Mouse (Mus musculus): Measurements from ENCODE around the gene Adsl.

Adsl gene

DNA sequence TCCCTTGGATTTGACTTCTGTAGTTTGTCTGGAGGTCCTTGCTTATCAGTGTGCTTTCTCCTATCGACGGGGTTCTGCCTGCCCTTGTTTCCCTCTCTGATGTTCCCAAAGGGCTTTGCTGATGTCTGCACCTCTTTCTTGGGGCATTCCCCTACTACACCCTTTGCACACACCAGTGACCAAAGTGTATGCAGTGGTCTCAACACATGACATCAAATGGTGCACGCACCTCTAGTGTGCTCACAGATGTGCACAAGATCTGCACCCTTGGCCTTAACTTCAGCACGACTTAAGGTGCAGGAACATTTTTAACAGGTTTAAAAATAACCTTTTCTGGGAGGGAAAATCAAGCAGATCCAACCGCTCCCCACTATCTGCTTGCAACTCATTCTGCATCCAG is 8.9 kb upstream of the Adsl start:
- DNase-seq (ENCODE audit: low spot score in 2 of 2) = no peak

GRCm38 (mm10) chr15:80941468-80942040 is 6.7 kb upstream of the Adsl start:
- no peak for DNase-seq (ENCODE audit: low spot score in 2 of 2)

- peak in 1 of 2 experiments; percentile 47 for DNase-seq (ENCODE audit: low spot score in 2 of 2)
These were observed 2.4 kb upstream of the Adsl start for GRCm38 (mm10) chr15:80945851-80946250.

- DNase-seq (ENCODE audit: low spot score in 2 of 2) = no peak
These were observed 1.1 kb downstream of the Adsl start for GRCm38 (mm10) chr15:80949431-80949830.

- DNase-seq (ENCODE audit: low spot score in 2 of 2) = no peak
These were observed 1.8 kb downstream of the Adsl start for GRCm38 (mm10) chr15:80950055-80950454.

DNA sequence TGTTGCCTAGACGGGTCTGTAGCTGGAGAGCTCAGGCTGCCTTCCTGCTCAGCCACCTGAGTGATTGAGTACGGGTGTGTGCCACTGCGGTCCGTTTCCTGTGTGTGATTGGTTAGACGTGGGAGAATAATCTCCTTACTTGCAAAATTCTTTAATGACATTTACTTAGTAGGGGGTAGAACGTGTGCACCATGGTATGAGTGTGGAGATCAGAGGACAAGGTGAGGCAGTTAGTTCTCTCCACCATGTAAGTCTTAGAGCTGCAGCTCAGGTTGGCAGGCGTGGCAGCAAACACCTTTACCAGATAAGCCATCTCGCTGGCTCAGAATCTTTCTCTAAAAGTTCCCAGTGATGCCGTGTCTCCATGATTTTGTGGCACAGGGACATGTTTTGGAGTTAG is 5.7 kb downstream of the Adsl start:
- no peak for DNase-seq (ENCODE audit: low spot score in 2 of 2)

DNA sequence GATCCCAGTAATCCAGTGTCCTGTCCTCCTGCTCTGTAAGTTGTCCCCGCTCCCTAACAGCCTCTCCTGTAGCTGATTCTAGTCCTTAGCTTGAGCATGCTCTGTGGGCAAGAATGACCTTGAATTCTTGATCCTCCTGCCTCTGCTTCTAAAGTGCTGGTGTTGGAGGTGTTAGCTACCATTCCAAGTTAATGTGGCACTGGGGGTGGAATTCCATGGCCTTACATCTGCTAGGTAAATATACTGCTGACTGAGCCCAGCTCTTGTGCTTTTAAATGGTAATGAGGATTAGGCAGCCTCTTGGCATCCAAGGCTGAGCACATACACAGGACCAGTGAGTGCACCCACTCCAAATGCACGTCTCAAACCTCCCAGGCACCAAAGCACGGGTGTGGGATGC is 6.6 kb downstream of the Adsl start:
- no peak for DNase-seq (ENCODE audit: low spot score in 2 of 2)

GRCm38 (mm10) chr15:80955836-80956438 is 7.6 kb downstream of the Adsl start:
- no peak for DNase-seq (ENCODE audit: low spot score in 2 of 2)

- DNase-seq (ENCODE audit: low spot score in 2 of 2) = no peak
These were observed 21.1 kb downstream of the Adsl start for GRCm38 (mm10) chr15:80969371-80969770.

DNA sequence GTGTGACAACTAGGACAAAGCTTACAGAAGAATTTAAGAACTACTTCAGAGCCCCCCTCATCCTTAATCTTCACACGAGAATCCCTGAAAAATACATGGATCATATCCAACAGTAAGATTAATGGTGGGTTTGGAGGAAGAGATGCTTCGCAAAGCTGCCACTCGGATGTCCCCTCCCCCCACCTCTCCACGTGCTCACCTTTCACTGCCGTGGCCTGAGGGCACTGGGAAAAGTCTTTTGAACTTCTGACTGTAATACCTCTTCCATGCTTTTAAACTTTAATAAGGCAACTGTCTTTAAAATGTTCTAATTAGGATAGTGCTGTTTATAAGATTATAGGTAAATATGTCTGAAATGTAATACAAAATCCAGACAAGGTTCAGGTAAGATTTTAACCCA is 26.0 kb downstream of the Adsl start:
- DNase-seq (ENCODE audit: low spot score in 2 of 2) = no peak

DNA sequence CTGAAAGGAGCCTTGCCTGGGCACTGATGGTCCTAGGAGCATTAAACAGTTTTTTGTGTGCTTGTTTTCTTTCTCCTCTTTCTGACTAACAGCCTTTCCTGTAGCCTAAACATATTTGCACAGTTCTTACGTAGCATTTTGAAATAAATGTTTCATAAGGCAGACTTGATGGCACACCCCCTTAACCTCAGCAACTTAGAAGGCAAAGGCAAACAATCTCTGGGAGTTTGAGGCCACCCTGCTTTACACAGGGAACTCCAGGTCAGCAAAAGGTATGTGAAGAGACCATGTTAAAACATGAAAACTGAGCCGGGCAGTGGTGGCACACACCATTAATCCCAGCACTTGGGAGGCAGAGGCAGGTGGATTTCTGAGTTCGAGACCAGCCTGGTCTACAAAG is 27.4 kb downstream of the Adsl start:
- no peak for DNase-seq (ENCODE audit: low spot score in 2 of 2)

- peak; percentile 73 to 78 for DNase-seq (ENCODE audit: low spot score in 2 of 2)
These were observed 29.5 kb downstream of the Adsl start, which contains the start of gene Sgsm3 for GRCm38 (mm10) chr15:80977620-80978334. Gene Sgsm3 (plus strand): TSS chr15:80977765.

DNA sequence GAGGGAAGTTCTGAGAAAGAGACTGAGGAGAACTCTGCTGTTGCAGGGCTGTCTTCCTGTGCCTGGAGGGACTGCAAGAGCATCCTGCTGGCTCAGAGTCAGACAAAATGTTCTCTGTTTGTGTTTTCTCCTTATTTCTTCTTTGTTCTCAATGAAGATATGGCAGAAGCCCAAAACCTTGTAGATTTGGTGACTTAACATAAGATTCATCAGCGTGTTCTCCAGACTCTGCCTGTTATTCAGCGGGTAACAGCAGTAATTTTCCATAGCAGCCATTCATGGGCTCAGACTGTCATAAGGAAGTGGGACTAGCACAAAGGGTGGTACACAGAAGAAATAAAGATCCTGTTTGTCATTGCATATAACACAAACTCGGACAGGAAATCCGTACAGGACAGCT is 31.3 kb downstream of the Adsl start:
- DNase-seq (ENCODE audit: low spot score in 2 of 2) = no peak

- DNase-seq (ENCODE audit: low spot score in 2 of 2) = no peak
These were observed 32.9 kb downstream of the Adsl start for GRCm38 (mm10) chr15:80981176-80981575.

DNA sequence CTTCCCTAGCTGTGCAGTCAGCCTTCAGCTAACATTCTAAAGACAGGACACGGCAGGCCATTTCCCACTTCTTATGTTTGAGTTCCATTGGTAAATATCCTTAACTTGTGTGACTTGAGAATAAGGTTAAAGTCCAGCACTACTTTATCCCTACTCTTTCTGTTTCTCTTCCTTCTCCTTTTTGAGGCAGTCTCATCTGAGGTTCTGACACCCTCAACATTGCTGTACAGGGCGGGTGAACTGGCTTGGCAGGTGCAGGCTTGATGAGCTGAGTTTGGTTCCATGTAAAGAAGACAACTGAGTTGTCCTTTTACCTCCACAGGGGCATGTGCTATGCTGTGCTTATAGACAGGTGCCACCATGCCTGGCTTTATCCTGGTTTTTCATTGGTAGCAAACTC is 35.0 kb downstream of the Adsl start:
- DNase-seq (ENCODE audit: low spot score in 2 of 2) = no peak

DNA sequence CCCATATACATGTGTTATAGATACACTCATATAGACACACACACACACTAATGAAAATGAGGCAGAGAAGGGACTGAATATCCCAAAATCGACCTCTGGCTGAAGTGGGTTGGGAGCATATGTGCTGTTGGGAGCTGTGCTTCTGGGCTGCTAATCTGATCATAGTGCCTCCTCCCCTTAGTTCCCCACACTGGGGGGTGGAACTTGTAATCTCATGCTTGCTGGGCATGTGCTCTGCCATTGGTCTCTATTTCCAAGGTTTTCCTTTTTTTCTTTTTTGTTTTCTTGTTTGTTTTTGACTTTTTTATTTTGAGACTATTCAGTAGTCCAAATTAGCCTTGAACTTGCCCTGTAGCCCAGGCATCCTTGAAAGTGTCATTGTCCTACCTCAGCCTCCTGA is 40.0 kb downstream of the Adsl start:
- no peak for DNase-seq (ENCODE audit: low spot score in 2 of 2)

GRCm38 (mm10) chr15:80989712-80990111 is 41.4 kb downstream of the Adsl start:
- DNase-seq (ENCODE audit: low spot score in 2 of 2) = no peak

GRCm38 (mm10) chr15:80994959-80995358 is 46.7 kb downstream of the Adsl start:
- no peak for DNase-seq (ENCODE audit: low spot score in 2 of 2)

GRCm38 (mm10) chr15:80996090-80996835 is 48.0 kb downstream of the Adsl start:
- no peak for DNase-seq (ENCODE audit: low spot score in 2 of 2)

- DNase-seq (ENCODE audit: low spot score in 2 of 2) = no peak
These were observed 48.8 kb downstream of the Adsl start for GRCm38 (mm10) chr15:80997077-80997476.

DNA sequence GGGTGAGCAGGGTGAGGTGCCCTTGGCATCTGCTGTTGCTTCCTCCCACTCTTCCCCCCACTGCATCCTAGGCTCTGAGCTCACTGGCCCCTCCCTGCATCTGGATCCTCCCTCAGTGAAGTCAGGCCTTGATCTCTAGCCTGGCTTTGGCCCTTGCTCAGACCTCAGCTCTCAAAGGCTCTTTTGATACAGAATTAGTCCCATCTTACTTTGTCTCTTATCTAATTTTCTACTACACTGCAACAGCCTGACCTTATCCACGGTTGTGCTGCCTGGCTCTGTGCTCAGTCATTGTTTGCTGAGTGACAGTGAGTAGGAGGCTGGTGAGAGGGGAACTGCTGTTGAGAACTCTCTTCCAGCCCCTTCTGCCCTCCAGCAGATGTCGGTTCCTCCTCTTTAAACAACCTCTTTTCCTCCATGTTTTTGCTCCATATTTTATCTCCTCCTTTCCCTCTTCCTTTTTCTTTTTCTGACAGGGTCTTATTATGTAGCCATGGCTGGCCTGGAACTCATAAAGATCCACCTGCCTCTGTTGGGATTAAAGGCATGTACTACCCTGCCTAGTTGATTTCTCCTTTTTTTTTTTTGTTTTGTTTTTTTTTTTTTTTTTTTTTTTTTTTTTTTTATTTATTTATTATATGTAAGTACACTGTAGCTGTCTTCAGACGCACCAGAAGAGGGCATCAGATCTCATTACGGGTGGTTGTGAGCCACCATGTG is 52.3 kb downstream of the Adsl start:
- no peak for DNase-seq (ENCODE audit: low spot score in 2 of 2)

Measured in spleen, postnatal 14 days (tissue).